Mouse (Mus musculus) limb, embryonic 10.5 days (tissue): ENCODE measurements around the gene Tmem106c. TPM values are rescaled to one million over a fixed set of nuclear protein-coding genes. Genes with fewer than 3 reads are reported as not detected.

Source experiments
- DNase-seq: peaks from one replicate; pipeline ENCODE4 v3.0.0-alpha.2; 2017; ENCODE audit warnings: low spot score
- H3K27ac ChIP-seq: fragments of 300-500 bp; sonication (generic); 2 replicates; pipeline ENCODE4 v1.5.1; 2016; ENCODE audit warnings: mild to moderate bottlenecking
- H3K27me3 ChIP-seq: fragments of 300-500 bp; sonication (generic); 2 replicates; pipeline ENCODE4 v1.6.1; 2016; ENCODE audit warnings: low read depth, mild to moderate bottlenecking; ENCODE audit not compliant: poor library complexity, severe bottlenecking
- H3K36me3 ChIP-seq: fragments of 300-500 bp; sonication (generic); 2 replicates; pipeline ENCODE4 v1.6.1; 2016; ENCODE audit warnings: mild to moderate bottlenecking, moderate library complexity
- H3K4me1 ChIP-seq: fragments of 300-500 bp; sonication (generic); 2 replicates; pipeline ENCODE4 v1.6.1; 2016
- H3K4me3 ChIP-seq: fragments of 300-500 bp; sonication (generic); 2 replicates; pipeline ENCODE4 v1.5.1; 2016; ENCODE audit warnings: mild to moderate bottlenecking, moderate library complexity
- H3K9me3 ChIP-seq: fragments of 300-500 bp; sonication (generic); replicated peaks from 2 replicates; pipeline ENCODE4 v1.6.1; 2016; ENCODE audit warnings: mild to moderate bottlenecking
- whole genome bisulfite sequencing: fragments of 180-500 bp; shearing (Covaris S2); methylation state at CpG from one replicate; pipeline ENCODE4 v1.1.7; 2016; 5-methylcytosine and 5-hydroxymethylcytosine counted together
- polyA plus RNA-seq: library from polyadenylated mRNA; unstranded; fragments of >200 nt; fragmentation: Nextera tagmentation; extraction: Ambion mirVana; gene quantifications from 2 replicates; pipeline ENCODE4 v1.2.1, GENCODE M21; 2016

The Tmem106c gene
- polyA plus RNA-seq: 29.8 and 34.9 TPM in 2 replicates

DNA sequence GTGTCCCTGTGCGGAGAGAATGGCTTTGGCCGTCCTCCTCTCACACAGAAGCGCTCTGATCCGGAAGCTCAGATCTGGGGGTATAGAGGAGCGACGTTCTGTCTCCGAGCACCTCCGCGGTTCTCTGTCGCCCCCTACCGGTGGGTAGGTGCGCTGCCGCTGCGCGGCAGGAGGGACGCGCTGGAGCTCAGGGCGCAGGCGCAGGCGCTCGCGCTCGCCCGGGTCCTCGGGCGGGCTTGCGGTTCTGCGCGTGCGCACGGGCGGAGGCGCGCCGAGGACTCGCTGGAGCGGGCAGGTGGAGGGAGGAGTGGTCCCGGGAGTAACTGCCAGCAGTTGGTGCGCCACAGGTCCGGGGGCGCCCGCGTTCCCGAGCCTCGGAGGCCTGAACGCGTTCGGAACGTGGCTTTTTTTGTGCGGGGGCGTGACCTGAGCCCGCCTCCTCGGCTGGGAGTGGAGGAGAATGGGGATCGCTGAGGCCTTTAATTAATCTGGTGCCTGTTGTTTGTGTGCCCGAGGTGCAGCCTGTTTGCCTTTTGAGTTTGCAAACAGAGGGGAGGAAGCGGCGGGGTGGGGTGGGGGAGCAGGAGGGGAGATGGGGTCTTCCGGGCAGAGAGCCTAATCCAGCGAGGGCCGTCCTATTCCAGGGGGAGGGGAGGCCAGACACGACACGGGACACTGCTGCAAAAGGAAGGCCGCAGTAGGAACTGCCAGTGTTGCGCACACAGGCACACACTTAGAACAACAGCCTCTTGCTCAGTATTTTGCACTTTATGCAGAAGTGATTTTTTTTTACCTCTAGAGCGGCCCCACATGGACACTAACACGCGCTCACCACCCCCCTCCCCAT, at the start of gene Tmem106c:
TSS of gene Tmem106c (plus strand) at position 212 of the 847 bp plus-strand sequence.
- Histone ChIP-seq H3K27ac (peak within 1 kb of the TSS; percentile 90), H3K9me3 (no peaks in the 10 kb centered on the region), H3K4me1 (peaks cover 18% of the 10 kb centered on the region), H3K27me3 (no peaks in the 10 kb centered on the region), H3K36me3 (no peaks in the 10 kb centered on the region), H3K4me3 (peak within 1 kb of the TSS; percentile 65)
- peak; percentile 97 for DNase-seq
- under 1% methylated on average over 67 of the region's 67 CpGs for WGBS

GRCm38 (mm10) chr15:97914331-97914747, 49.7 kb upstream of the Tmem106c start:
- Histone ChIP-seq H3K4me3 (no peak overlapping the region), H3K4me1 (peaks cover 5% of the 10 kb centered on the region; the same call in 1 of the 2 replicates), H3K27me3 (peaks cover 24% of the 10 kb centered on the region), H3K36me3 (no peaks in the 10 kb centered on the region), H3K27ac (no peak overlapping the region), H3K9me3 (no peaks in the 10 kb centered on the region)
- DNase-seq: no peak
- 38% methylated on average over 9 of the region's 9 CpGs for WGBS

- 87% methylated on average over 9 of the region's 9 CpGs for whole genome bisulfite sequencing
- Histone ChIP-seq H3K9me3 (no peaks in the 10 kb centered on the region), H3K36me3 (no peaks in the 10 kb centered on the region), H3K27ac (no peak overlapping the region), H3K4me1 (peaks cover 5% of the 10 kb centered on the region; the same call in 1 of the 2 replicates), H3K27me3 (0 out of 2 replicates have a peak, but pooled peaks cover 5% of the 10 kb centered on the region), H3K4me3 (no peak overlapping the region)
- DNase-seq: no peak
These were observed 46.0 kb upstream of the Tmem106c start for GRCm38 (mm10) chr15:97917994-97918393.

GRCm38 (mm10) chr15:97919217-97919616, 44.8 kb upstream of the Tmem106c start:
- WGBS: 88% methylated on average over 7 of the region's 7 CpGs
- Histone ChIP-seq H3K4me1 (0 out of 2 replicates have a peak, but pooled peaks cover 3% of the 10 kb centered on the region), H3K4me3 (no peak overlapping the region), H3K27ac (no peak overlapping the region), H3K9me3 (no peaks in the 10 kb centered on the region), H3K36me3 (no peaks in the 10 kb centered on the region), H3K27me3 (0 out of 2 replicates have a peak, but pooled peaks cover 5% of the 10 kb centered on the region)
- DNase-seq: no peak

GRCm38 (mm10) chr15:97920306-97920705, 43.7 kb upstream of the Tmem106c start:
- DNase-seq: no peak
- Histone ChIP-seq H3K4me1 (no peaks in the 10 kb centered on the region), H3K9me3 (no peaks in the 10 kb centered on the region), H3K27me3 (no peaks in the 10 kb centered on the region), H3K4me3 (no peak overlapping the region), H3K36me3 (no peaks in the 10 kb centered on the region), H3K27ac (no peak overlapping the region)
- 80% methylated on average over 5 of the region's 5 CpGs for WGBS

GRCm38 (mm10) chr15:97921796-97922195, 42.2 kb upstream of the Tmem106c start:
- Histone ChIP-seq H3K4me3 (no peak overlapping the region), H3K9me3 (no peaks in the 10 kb centered on the region), H3K27ac (no peak overlapping the region), H3K36me3 (no peaks in the 10 kb centered on the region), H3K27me3 (no peaks in the 10 kb centered on the region), H3K4me1 (no peaks in the 10 kb centered on the region)
- DNase-seq: no peak
- 92% methylated on average over 9 of the region's 9 CpGs for WGBS

- Histone ChIP-seq H3K27me3 (no peaks in the 10 kb centered on the region), H3K4me3 (no peak overlapping the region), H3K27ac (no peak overlapping the region), H3K4me1 (0 out of 2 replicates have a peak, but pooled peaks cover under 1% of the 10 kb centered on the region), H3K36me3 (no peaks in the 10 kb centered on the region), H3K9me3 (no peaks in the 10 kb centered on the region)
- 85% methylated on average over 2 of the region's 2 CpGs for WGBS
- no peak for DNase-seq
These were observed 41.6 kb upstream of the Tmem106c start for GRCm38 (mm10) chr15:97922421-97922820.

DNA sequence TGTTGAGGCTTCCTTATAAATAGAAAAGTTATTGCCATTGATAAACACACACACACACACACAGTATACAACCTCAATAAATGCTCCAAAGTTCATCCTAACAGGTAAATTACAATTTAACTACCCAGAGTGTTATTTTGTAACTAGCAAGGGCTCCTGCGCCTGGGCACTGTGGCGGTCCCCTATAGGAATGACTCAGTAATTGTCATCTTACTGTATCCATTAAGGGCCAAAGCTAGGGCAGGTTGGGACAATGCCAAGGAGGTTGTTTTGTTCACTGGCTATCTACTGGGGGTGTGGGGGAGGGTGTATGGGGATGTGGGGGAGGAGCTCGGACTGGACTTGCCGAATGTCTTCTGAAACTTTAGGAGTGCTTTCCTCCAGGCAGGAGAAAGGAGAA, 37.0 kb upstream of the Tmem106c start:
- H3K4me3 ChIP-seq: no peak overlapping the region
- no peak overlapping the region for H3K27ac ChIP-seq
- no peak for DNase-seq
- no peaks in the 10 kb centered on the region for H3K9me3 ChIP-seq
- WGBS: 66% methylated on average over 4 of the region's 4 CpGs
- no peaks in the 10 kb centered on the region for H3K27me3 ChIP-seq
- no peaks in the 10 kb centered on the region for H3K36me3 ChIP-seq
- 0 out of 2 replicates have a peak, but pooled peaks cover 5% of the 10 kb centered on the region for H3K4me1 ChIP-seq

GRCm38 (mm10) chr15:97927821-97928220, 36.2 kb upstream of the Tmem106c start:
- Histone ChIP-seq H3K9me3 (no peaks in the 10 kb centered on the region), H3K4me1 (0 out of 2 replicates have a peak, but pooled peaks cover 5% of the 10 kb centered on the region), H3K4me3 (no peak overlapping the region), H3K27ac (no peak overlapping the region), H3K27me3 (no peaks in the 10 kb centered on the region), H3K36me3 (no peaks in the 10 kb centered on the region)
- no peak for DNase-seq
- 75% methylated on average over 6 of the region's 6 CpGs for WGBS

- H3K4me1 ChIP-seq: 0 out of 2 replicates have a peak, but pooled peaks cover 5% of the 10 kb centered on the region
- no peak overlapping the region for H3K27ac ChIP-seq
- H3K9me3 ChIP-seq: no peaks in the 10 kb centered on the region
- 52% methylated on average over 13 of the region's 13 CpGs for WGBS
- DNase-seq: no peak
- no peak overlapping the region for H3K4me3 ChIP-seq
- H3K36me3 ChIP-seq: no peaks in the 10 kb centered on the region
- H3K27me3 ChIP-seq: no peaks in the 10 kb centered on the region
These were observed 34.7 kb upstream of the Tmem106c start for GRCm38 (mm10) chr15:97929259-97929824.

GRCm38 (mm10) chr15:97932441-97932840, 31.6 kb upstream of the Tmem106c start:
- WGBS: 86% methylated on average over 12 of the region's 12 CpGs
- Histone ChIP-seq H3K4me3 (no peak overlapping the region), H3K27ac (no peak overlapping the region), H3K4me1 (0 out of 2 replicates have a peak, but pooled peaks cover 4% of the 10 kb centered on the region), H3K9me3 (no peaks in the 10 kb centered on the region), H3K36me3 (no peaks in the 10 kb centered on the region), H3K27me3 (no peaks in the 10 kb centered on the region)
- DNase-seq: no peak

- no peak for DNase-seq
- H3K9me3 ChIP-seq: no peaks in the 10 kb centered on the region
- WGBS: 67% methylated on average over 6 of the region's 6 CpGs
- H3K4me3 ChIP-seq: no peak overlapping the region
- H3K36me3 ChIP-seq: no peaks in the 10 kb centered on the region
- H3K27me3 ChIP-seq: no peaks in the 10 kb centered on the region
- H3K27ac ChIP-seq: no peak overlapping the region
- no peaks in the 10 kb centered on the region for H3K4me1 ChIP-seq
These were observed 25.4 kb upstream of the Tmem106c start for GRCm38 (mm10) chr15:97938580-97938979.

DNA sequence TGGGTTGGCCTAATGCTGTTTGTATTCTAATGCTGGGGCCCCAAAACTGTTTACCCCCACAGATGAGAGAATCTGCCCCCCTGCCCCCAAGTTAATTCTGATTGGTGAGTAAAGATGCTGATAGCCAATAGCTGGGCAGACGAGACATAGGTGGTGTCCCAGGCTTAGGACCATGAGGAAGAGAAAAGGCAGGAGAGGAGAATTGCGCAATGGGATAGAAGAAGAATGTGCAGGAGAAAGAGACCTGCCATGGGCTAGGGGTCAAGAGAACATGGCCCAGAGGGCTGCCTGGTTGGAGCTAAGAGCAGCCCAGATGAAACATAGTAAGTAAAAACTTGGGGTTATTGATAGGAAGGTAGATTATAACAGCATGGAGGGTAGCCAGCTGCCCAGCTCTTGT, 23.9 kb upstream of the Tmem106c start:
- no peak overlapping the region for H3K4me3 ChIP-seq
- H3K9me3 ChIP-seq: no peaks in the 10 kb centered on the region
- H3K4me1 ChIP-seq: peaks cover under 1% of the 10 kb centered on the region; the same call in 1 of the 2 replicates
- DNase-seq: no peak
- WGBS: 91% methylated on average over 2 of the region's 2 CpGs
- no peaks in the 10 kb centered on the region for H3K36me3 ChIP-seq
- H3K27ac ChIP-seq: no peak overlapping the region
- H3K27me3 ChIP-seq: no peaks in the 10 kb centered on the region
